Mouse (Mus musculus) adrenal gland, postnatal 10 days (tissue): ENCODE measurements at regions not wholly inside any gene's neighbourhood (a gene's known extent, or its start where the extent isn't known, plus 50 kb on each side); places are given as distances from the start of the nearest gene placed in this dataset.
A peak's percentile ranks its signal among the peaks of the same experiment; 100 is the strongest.

Experiments used
- DNase-seq: peaks from one replicate; pipeline ENCODE4 v3.0.0; 2021; ENCODE audit warnings: mixed read lengths

GRCm38 (mm10) chr19:55011341-55011740, 115.7 kb downstream of the Gpam start:
- DNase-seq = no peak

- DNase-seq = no peak
These were observed 118.4 kb downstream of the Gpam start for GRCm38 (mm10) chr19:55008463-55009146.

- no peak for DNase-seq
These were observed 137.1 kb downstream of the Gpam start for GRCm38 (mm10) chr19:54989982-54990381.

GRCm38 (mm10) chr19:54984541-54984940, 142.5 kb downstream of the Gpam start:
- DNase-seq = no peak

- no peak for DNase-seq
These were observed 144.2 kb downstream of the Gpam start for GRCm38 (mm10) chr19:54982801-54983200.

- DNase-seq = no peak
These were observed 155.4 kb downstream of the Gpam start for GRCm38 (mm10) chr19:54971440-54972211.

- DNase-seq = no peak
These were observed 168.7 kb downstream of the Gpam start for GRCm38 (mm10) chr19:54958328-54958727.

GRCm38 (mm10) chr19:54955096-54955495, 171.9 kb downstream of the Gpam start:
- DNase-seq = no peak

- no peak for DNase-seq
These were observed 174.5 kb downstream of the Gpam start for GRCm38 (mm10) chr19:54952546-54952945.

GRCm38 (mm10) chr19:54948359-54949127, 178.5 kb downstream of the Gpam start:
- no peak for DNase-seq

GRCm38 (mm10) chr19:54947583-54947982, 179.5 kb downstream of the Gpam start:
- DNase-seq = no peak

- no peak for DNase-seq
These were observed 194.5 kb downstream of the Gpam start for GRCm38 (mm10) chr19:54932579-54932978.

GRCm38 (mm10) chr19:54925888-54926287, 201.2 kb downstream of the Gpam start:
- DNase-seq = no peak

- DNase-seq = no peak
These were observed 207.4 kb downstream of the Gpam start for GRCm38 (mm10) chr19:54919597-54919996.

- no peak for DNase-seq
These were observed 233.4 kb downstream of the Gpam start for GRCm38 (mm10) chr19:54893622-54894021.

- DNase-seq = no peak
These were observed 260.0 kb downstream of the Gpam start for GRCm38 (mm10) chr19:54867078-54867477.

- no peak for DNase-seq
These were observed 271.8 kb downstream of the Gpam start for GRCm38 (mm10) chr19:54855190-54855589.

- DNase-seq = no peak
These were observed 288.8 kb downstream of the Gpam start for GRCm38 (mm10) chr19:54838231-54838630.

GRCm38 (mm10) chr19:54836451-54836850, 290.6 kb downstream of the Gpam start:
- no peak for DNase-seq

- DNase-seq = no peak
These were observed 304.9 kb downstream of the Gpam start for GRCm38 (mm10) chr19:54822161-54822560.

GRCm38 (mm10) chr19:54820587-54820986, 306.5 kb downstream of the Gpam start:
- peak; percentile 1 for DNase-seq

- DNase-seq = no peak
These were observed 325.8 kb downstream of the Gpam start for GRCm38 (mm10) chr19:54801123-54801742.

- no peak for DNase-seq
These were observed 339.9 kb downstream of the Gpam start for GRCm38 (mm10) chr19:54787171-54787570.
